Mouse (Mus musculus) testis, adult 2 months (tissue): ENCODE data around the gene Gm20388. TPM values are rescaled to one million over a fixed set of nuclear protein-coding genes. Genes with fewer than 3 reads are reported as not detected.

Experiments
- H3K27ac ChIP-seq: fragments of 200-500 bp; 2 replicates; pipeline ENCODE4 v1.5.1; 2012; ENCODE audit warnings: low read depth, low read length; ENCODE audit not compliant: control insufficient read depth, insufficient read depth
- H3K27me3 ChIP-seq: fragments of 200-500 bp; 2 replicates; pipeline ENCODE4 v1.6.1; 2012; ENCODE audit warnings: mild to moderate bottlenecking, low read length, moderate library complexity; ENCODE audit not compliant: control insufficient read depth, insufficient read depth
- H3K36me3 ChIP-seq: fragments of 200-500 bp; 2 replicates; pipeline ENCODE4 v1.6.1; 2012; ENCODE audit warnings: mild to moderate bottlenecking, low read length; ENCODE audit not compliant: control insufficient read depth, insufficient read depth
- H3K4me1 ChIP-seq: fragments of 200-500 bp; 2 replicates; pipeline ENCODE4 v1.6.1; 2012; ENCODE audit warnings: low read length; ENCODE audit not compliant: control insufficient read depth, insufficient read depth
- H3K4me3 ChIP-seq: fragments of 200-500 bp; 2 replicates; pipeline ENCODE4 v1.5.1; 2012; ENCODE audit warnings: low read depth, mild to moderate bottlenecking, low read length, moderate library complexity, mixed read lengths; ENCODE audit not compliant: control insufficient read depth
- CTCF ChIP-seq: fragments of 200-500 bp; IDR thresholded peaks from 2 replicates; pipeline ENCODE4 v1.5.1; 2012; ENCODE audit warnings: low read depth, mild to moderate bottlenecking, inconsistent platforms, low read length, moderate library complexity; ENCODE audit not compliant: control insufficient read depth, insufficient read depth, insufficient replicate concordance
- POLR2A ChIP-seq: fragments of 200-500 bp; IDR thresholded peaks from 2 replicates; pipeline ENCODE4 v1.6.1; 2012; ENCODE audit warnings: low read depth, mild to moderate bottlenecking, inconsistent platforms, low read length, moderate library complexity; ENCODE audit not compliant: control insufficient read depth
- polyA plus RNA-seq: library from polyadenylated mRNA; depleted of rRNA; stranded (reverse); fragments of >200 nt; gene quantifications from 2 replicates; pipeline ENCODE4 v1.2.3, GENCODE M21; 2012

The Gm20388 gene
- polyA plus RNA-seq, 1 experiment, result 5.6 TPM

DNA sequence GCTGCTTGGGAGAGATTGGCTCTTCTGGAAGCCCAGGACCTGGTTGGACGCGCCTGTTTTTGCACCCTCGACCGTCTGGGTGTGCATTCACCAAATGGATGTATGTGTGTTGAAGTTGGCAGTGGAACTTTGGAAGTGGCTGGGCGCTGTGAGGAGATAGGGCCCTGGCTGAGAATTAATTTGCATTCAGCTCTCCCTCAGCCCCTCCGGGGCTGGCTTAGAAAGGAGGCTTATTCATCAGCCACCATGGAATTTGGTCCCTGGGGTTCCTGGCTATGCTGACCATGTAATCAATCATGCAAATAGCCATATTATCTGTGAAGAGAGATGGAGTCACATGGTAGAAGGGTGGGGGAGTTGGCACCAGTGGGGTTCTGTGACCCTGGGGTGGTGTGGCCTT is 1102.7 kb downstream of the Gm20388 start:
- no peak for TF ChIP-seq POLR2A
- no peak for TF ChIP-seq CTCF
- no peak overlapping the region for H3K4me3 ChIP-seq
- no peak overlapping the region for H3K27ac ChIP-seq
- peaks cover 8% of the 10 kb centered on the region for H3K4me1 ChIP-seq
- H3K27me3 ChIP-seq, result no peaks in the 10 kb centered on the region
- H3K36me3 ChIP-seq, result no peaks in the 10 kb centered on the region

DNA sequence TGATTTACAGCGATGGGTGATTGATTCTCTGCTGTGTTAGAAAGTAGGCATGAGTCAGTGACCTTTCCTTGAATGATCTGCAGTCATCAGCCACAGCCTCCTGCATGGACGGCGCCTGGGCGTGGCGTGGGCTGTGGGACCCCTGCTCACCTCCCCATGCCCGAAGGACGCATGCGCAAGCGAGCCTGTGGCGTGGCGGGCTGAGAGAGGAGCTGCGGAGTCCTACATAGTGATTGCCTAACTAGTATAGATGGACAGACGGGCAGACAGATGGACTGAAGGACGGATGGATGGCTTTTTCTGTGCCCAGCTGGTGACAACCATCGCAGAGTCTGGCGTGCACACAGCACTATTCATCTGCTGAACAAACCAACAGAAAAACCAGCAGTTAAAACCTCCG is 1106.0 kb downstream of the Gm20388 start:
- no peak overlapping the region for H3K27ac ChIP-seq
- no peak for TF ChIP-seq POLR2A
- TF ChIP-seq CTCF, result no peak
- H3K36me3 ChIP-seq, result no peaks in the 10 kb centered on the region
- peaks cover 8% of the 10 kb centered on the region for H3K4me1 ChIP-seq
- H3K4me3 ChIP-seq, result no peak overlapping the region
- no peaks in the 10 kb centered on the region for H3K27me3 ChIP-seq

DNA sequence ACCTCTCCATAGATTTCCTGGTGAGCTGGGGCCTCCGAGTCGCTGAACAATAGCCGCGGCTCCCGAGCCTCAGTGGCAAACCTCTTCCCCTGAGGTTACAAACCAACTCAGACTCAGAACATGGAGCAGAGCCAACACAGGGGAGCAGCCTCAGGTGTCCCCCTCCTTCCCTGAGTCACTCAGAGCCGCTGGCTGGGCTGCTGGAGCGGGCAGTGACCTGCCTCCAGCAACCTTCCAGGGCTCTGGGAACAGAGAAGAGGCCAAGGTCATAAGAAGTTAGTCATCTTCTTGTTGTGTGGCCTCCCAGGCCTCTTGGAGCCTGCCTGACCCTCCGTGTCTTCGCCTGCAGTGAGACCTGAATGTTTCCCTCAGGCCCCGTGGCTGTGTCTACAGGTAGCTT is 1107.6 kb downstream of the Gm20388 start:
- no peak overlapping the region for H3K27ac ChIP-seq
- no peak overlapping the region for H3K4me3 ChIP-seq
- H3K27me3 ChIP-seq, result no peaks in the 10 kb centered on the region
- H3K4me1 ChIP-seq, result peaks cover 8% of the 10 kb centered on the region
- H3K36me3 ChIP-seq, result no peaks in the 10 kb centered on the region
- TF ChIP-seq CTCF (no peak), POLR2A (no peak)

DNA sequence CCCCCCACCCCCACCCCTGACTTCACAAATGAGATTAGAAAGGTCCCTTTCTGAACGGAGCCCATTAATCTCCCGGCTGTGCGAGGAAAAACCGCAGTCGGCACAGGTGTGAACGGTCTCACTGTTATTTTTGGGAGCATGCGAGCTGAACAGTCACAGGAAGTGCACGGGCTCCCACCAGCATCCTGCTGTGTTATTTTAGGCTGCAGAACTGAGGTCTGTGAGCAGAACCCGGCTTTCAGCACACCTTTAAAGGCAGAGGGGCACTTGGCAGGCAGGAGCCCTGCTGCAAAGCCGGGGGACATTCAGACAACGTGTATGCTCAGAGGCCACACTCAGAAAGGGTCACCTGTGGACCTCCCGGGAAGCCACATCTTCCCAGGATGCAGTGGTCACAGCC is 1110.8 kb downstream of the Gm20388 start:
- Histone ChIP-seq H3K36me3 (no peaks in the 10 kb centered on the region), H3K4me3 (no peak overlapping the region), H3K27me3 (no peaks in the 10 kb centered on the region), H3K27ac (no peak overlapping the region), H3K4me1 (peaks cover 8% of the 10 kb centered on the region)
- no peak for TF ChIP-seq CTCF
- TF ChIP-seq POLR2A, result no peak

DNA sequence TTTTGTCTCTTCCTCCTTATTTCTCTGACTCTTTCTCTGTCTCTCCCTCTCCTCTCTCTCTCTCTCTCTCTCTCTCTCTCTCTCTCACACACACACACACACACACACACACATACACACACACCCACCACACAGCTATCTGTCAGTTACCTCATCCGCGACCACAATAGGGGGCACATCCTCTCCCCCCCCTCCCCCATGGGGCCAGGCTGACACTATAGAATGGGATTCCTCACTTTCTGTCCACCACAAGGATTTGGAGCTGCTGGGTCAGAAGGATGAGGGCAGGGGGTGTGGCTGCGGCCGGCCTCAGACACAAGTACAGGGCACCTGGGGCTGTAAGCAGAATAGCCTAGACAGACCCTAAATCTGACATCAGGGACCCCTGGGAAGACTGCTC is 1112.4 kb downstream of the Gm20388 start:
- Histone ChIP-seq H3K36me3 (no peaks in the 10 kb centered on the region), H3K27ac (no peak overlapping the region), H3K4me1 (peaks cover 3% of the 10 kb centered on the region; the same call in 1 of the 2 replicates), H3K4me3 (no peak overlapping the region), H3K27me3 (no peaks in the 10 kb centered on the region)
- TF ChIP-seq CTCF, result no peak
- no peak for TF ChIP-seq POLR2A

DNA sequence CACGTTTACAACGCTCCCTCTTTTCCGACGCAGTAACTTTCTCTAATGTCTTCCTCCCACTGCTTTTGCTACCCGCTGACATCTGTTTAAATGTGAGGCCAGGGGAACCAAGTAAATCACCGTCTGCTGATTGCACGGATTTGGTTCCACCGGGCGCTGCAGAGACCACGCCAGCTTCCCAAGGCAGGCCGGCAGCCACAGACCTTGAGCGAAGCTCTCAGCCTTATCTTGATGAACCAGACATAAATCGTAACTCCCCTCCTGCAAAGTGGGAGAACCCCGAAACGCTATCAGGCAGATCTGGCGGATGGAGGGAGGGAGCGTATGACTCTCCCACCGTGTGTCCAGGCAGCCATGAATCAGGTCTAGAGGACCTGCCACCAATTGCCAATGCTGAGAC is 1113.1 kb downstream of the Gm20388 start:
- Histone ChIP-seq H3K4me1 (no peaks in the 10 kb centered on the region), H3K27me3 (no peaks in the 10 kb centered on the region), H3K27ac (no peak overlapping the region), H3K4me3 (no peak overlapping the region), H3K36me3 (no peaks in the 10 kb centered on the region)
- no peak for TF ChIP-seq CTCF
- TF ChIP-seq POLR2A, result no peak

DNA sequence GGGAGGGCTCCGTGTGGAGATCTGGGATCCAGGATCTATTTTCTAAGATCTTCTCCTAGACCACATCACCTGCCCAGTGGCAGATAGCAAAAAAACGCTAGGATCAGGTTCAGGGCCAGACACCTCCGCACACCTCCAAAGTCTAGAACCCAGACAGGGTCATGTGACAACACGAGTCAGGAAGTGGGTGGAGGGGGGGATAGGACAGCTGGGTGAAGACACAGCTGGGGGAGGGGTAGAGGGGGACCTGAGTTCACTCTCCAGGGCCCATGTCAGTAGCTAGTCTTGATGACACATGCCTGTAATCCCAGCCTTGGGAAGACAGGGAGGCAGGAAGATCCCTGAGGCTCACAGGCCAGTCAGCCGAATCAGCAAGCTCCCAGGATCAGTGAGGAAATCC is 1114.8 kb downstream of the Gm20388 start:
- no peaks in the 10 kb centered on the region for H3K4me1 ChIP-seq
- H3K27me3 ChIP-seq, result no peaks in the 10 kb centered on the region
- no peak overlapping the region for H3K4me3 ChIP-seq
- TF ChIP-seq CTCF (no peak), POLR2A (no peak)
- no peaks in the 10 kb centered on the region for H3K36me3 ChIP-seq
- H3K27ac ChIP-seq, result no peak overlapping the region

DNA sequence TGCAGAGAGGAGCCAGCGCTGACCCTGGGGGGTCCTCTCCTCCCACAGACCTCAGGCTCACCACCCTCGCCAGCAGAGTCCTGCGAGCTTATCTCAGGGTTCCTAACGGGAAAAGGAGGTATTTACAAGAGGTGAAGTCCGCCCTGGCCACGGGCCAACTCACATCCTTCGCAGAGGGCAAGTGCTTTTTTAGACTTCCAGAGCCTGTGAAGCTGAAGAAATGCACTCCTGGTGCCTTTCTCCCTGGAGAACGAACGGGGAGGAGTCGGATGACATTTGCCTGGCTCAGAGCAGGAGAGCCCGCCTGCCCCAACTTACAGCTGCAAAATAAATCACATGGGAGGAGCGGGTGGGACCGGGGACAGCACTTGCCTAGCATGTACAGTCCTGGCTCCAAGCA is 1117.1 kb downstream of the Gm20388 start:
- H3K27ac ChIP-seq, result no peak overlapping the region
- H3K36me3 ChIP-seq, result no peaks in the 10 kb centered on the region
- TF ChIP-seq POLR2A (no peak), CTCF (no peak)
- no peaks in the 10 kb centered on the region for H3K4me1 ChIP-seq
- no peaks in the 10 kb centered on the region for H3K27me3 ChIP-seq
- no peak overlapping the region for H3K4me3 ChIP-seq
